Mouse (Mus musculus): ENCODE measurements at regions not wholly inside any gene's neighbourhood (a gene's known extent, or its start where the extent isn't known, plus 50 kb on each side); places are given as distances from the start of the nearest gene placed in this dataset.

DNA sequence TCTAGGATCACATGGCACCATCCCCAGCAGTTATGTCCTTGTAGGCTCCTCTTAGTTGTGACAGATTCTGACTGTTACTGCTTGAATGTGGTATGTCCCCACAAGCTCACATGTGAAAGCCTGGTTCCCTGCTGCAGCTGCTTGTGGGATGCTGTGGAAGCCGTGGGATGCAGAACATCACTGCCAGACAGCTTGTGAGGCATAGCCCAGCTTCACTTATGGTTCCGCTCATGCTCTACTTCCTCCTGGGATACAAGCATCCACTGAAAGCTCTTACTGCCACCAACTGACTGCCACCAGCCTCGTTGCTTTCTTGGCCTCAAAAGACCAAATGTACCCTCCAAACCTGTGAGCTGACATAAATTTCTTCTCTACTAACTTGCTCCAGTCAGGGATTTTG is 167.7 kb upstream of the Ccdc122 start:
- DNase-seq (ENCODE audit: low read depth, low spot score): peak; percentile 86

DNA sequence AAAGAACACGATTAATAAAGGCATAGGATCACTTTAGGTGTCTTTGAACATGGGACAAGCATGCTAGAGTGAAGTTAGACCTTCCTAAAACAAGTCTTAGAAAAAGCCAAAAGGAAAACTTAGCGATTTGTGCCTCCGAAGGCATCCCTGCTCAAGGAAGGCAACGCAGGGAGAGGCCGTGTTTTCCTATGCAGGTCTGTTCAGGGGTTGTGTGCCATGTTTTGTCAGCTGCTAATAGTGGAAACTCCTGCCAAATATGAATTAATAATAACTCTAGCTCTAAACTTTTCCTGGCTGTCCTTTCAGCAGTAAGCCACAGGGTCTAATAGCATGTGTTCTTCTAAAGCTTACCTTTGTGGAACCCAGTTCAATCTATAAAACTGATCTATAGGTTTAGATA is 168.4 kb upstream of the Ccdc122 start:
- DNase-seq (ENCODE audit: low read depth, low spot score): no peak

GRCm38 (mm10) chr14:76864664-76865063 is 171.9 kb upstream of the Ccdc122 start:
- no peak for DNase-seq (ENCODE audit: low read depth, low spot score)

GRCm38 (mm10) chr14:76863035-76863706 is 173.4 kb upstream of the Ccdc122 start:
- no peak for DNase-seq (ENCODE audit: low read depth, low spot score)

GRCm38 (mm10) chr14:76858396-76858795 is 178.2 kb upstream of the Ccdc122 start:
- no peak for DNase-seq (ENCODE audit: low read depth, low spot score)

- no peak for DNase-seq (ENCODE audit: low read depth, low spot score)
These were observed 179.3 kb upstream of the Ccdc122 start for GRCm38 (mm10) chr14:76857196-76857773.

GRCm38 (mm10) chr14:76856591-76856990 is 180.0 kb upstream of the Ccdc122 start:
- no peak for DNase-seq (ENCODE audit: low read depth, low spot score)

GRCm38 (mm10) chr14:76854965-76855364 is 181.6 kb upstream of the Ccdc122 start:
- DNase-seq (ENCODE audit: low read depth, low spot score): no peak

DNA sequence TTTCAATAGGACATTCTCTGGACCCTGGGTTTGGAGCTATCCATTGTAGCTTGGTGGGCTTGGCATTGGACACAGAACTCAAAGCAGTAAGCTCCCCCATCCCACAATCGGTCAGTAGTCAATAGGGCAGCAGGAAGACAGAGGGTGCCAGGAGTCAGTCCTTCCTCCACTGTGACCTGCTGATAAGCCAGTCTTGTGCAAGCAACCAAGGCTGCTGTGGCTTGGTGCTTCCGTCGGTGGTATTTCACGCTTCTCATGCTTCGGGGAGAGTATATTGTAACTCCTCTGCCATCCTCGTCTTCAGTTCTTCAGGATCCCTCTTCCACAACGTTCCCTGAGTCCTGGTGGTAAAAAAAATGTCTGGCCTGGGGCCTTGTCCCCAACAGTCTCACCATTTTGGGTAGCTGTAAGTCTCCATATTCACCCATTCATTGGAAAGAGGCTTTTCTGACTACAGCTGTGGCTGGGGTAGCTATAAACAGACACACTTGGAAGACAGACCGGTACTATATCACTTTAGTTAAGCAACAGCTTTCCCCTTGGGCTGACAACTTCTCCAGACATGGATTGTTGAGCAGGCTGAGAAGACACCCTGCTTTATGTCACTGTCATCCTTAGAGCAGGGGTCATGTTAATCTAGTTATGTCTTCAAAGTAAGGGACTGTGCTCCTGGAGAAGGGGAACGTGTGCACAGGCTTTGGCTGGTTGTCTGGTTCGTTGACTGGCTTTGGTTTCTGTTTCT is 184.9 kb upstream of the Ccdc122 start:
- no peak for DNase-seq (ENCODE audit: low read depth, low spot score)

GRCm38 (mm10) chr14:76850641-76851040 is 185.9 kb upstream of the Ccdc122 start:
- no peak for DNase-seq (ENCODE audit: low read depth, low spot score)

- DNase-seq (ENCODE audit: low read depth, low spot score): no peak
These were observed 186.5 kb upstream of the Ccdc122 start for GRCm38 (mm10) chr14:76850051-76850450.

DNA sequence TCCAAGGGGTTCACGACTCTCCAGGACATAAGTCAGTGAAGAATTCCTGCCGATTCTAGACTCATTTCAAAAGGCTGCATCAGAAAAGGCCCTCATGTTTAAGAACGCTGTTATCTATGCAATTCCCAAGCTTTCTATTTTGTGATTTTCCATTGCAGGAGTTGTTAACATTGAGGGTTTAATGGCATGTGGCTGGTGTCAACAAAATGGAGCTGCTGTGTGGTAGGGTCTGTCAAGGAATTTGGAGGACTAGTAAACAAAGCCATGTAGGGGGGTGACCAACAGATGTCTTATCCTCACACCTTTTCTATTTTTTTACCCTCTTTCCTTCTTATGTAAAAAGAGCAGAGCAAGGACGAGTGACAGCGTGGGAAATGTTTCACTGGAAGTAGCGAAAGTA is 186.9 kb upstream of the Ccdc122 start:
- DNase-seq (ENCODE audit: low read depth, low spot score): no peak

DNA sequence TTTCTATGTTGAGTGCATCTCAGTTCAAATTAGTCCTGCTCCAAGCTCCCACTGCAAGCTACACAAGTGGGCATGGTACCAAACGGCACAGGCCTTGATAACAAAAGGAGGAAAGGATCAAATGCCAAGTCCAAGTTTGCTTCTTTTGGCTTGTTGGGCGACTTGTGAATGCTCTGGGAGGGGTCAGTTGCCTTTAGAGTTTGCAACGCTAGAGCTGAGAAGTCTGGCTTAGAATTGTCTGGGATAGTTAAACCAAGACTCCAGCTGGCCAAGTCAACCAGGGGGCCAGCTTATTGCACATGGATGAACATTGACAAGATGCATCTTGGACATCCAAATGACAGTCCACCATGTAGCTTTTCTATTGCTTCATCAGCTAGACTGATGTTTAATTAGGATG is 187.5 kb upstream of the Ccdc122 start:
- DNase-seq (ENCODE audit: low read depth, low spot score): no peak

DNA sequence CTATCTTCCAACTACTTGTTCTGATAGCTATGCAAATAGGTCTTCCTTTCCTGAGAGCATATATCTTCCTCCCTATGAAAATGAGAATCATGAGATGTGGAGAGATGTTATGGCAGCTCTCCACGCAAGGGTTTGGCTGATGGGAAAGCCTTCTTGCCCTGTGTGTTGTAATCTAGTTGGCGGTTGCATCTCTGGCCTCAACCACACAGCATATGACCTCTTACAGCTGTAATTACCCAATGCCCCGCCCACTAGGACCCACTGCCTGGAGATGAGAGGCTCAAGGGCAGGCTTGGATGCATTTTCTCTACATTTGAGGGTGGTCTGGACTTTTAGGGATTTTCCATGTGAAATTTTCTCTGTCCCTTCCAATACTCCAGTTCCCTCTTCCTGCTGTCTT is 190.9 kb upstream of the Ccdc122 start:
- DNase-seq (ENCODE audit: low read depth, low spot score): no peak

- DNase-seq (ENCODE audit: low read depth, low spot score): no peak
These were observed 191.9 kb upstream of the Ccdc122 start for GRCm38 (mm10) chr14:76844717-76845116.

DNA sequence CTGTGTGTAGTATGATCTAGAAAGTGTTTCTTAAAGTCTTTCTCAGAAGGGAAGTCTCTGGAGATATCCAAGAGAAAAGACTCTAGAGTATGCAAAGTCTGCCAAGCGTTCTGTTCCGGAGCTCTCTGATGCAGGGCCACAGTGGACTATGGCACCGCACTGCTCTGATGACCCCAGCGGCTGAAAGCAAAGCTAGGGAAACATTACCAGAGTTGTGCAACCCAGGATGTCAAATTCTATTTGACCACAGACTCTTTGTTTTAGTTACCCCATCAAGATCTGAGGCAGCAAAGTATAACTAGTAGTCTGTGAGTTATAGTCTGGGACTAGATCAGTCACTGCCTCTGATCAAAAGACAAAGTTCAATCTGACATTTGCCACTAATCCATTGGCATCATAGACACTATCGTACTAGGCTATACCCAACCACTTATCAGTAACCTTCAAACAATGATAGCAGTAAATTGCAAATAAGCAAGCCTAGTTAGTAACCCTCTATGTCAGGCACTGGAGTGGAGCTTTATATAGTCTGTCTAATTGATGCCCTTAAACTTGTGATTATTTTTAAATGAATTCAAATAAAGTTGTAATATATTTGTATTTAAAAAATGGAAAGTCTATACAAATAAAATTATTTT is 198.9 kb upstream of the Ccdc122 start:
- DNase-seq (ENCODE audit: low read depth, low spot score): no peak

DNA sequence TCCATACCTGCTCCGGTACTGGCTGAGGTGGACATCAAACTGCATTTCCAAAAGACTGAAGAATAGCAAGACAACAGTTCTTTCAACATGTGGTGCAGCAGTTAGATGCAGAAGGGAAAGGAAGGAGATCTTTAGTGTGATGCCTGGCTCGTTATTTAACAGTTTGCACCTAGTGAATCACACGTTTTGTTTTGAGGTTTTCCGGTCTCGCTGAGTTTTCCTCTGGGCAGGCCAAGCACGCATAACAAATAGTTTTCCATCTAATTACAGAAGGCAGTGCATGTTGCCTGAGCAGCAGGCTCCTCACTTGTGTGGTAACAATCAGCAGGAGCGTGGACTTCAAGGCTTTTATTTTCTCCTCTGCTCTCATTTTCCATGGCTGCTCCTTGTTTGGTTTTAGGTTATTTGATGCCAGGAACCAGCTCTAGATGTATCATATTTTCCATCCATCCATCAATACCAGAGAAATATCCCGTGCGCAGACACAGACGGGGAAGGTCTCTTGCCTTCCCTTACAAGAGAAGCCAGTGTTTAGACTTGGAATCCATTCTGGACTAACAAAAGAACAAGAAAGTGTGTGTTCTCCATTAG is 199.6 kb upstream of the Ccdc122 start:
- peak; percentile 38 for DNase-seq (ENCODE audit: low read depth, low spot score)

DNA sequence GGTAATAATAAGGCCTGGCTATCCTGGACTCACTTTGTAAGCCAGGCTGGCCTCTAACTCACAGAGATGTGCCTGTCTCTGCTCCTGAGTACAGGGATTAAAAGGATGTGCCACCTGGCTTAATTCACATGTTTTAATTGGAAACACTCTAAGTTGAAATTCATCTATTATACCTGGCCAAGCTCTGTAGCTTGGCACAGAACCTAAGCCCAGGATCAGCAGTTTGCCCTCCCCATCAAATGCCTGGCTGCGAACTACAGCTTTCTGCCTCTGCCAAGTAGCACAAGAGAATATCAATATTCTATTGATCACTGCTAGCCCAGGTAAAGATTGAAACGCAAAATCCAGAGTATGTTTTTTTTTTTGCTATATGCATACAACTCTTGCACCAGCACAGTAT is 200.3 kb upstream of the Ccdc122 start:
- no peak for DNase-seq (ENCODE audit: low read depth, low spot score)

- no peak for DNase-seq (ENCODE audit: low read depth, low spot score)
These were observed 202.5 kb upstream of the Ccdc122 start for GRCm38 (mm10) chr14:76834084-76834483.

- DNase-seq (ENCODE audit: low read depth, low spot score): no peak
These were observed 207.4 kb upstream of the Ccdc122 start for GRCm38 (mm10) chr14:76829161-76829510.

- DNase-seq (ENCODE audit: low read depth, low spot score): no peak
These were observed 208.0 kb upstream of the Ccdc122 start for GRCm38 (mm10) chr14:76828453-76829160.

GRCm38 (mm10) chr14:76824066-76824465 is 212.5 kb upstream of the Ccdc122 start:
- DNase-seq (ENCODE audit: low read depth, low spot score): no peak

All from brain, adult 2 months (tissue).